Mouse (Mus musculus): ENCODE measurements around the gene Atp1b1.

- TF ChIP-seq CTCF (IDR thresholded peaks at IDR 0.05; ENCODE audit: borderline replicate concordance, insufficient read depth, low read length): no peak
- TF ChIP-seq POLR2A (IDR thresholded peaks at IDR 0.05; ENCODE audit: low read depth, low read length): no peak
Measured at GRCm38 (mm10) chr1:164418320-164418719, 39.8 kb downstream of the Atp1b1 start.
